Mouse (Mus musculus) gastrocnemius, adult 18-20 months (tissue): ENCODE data around the gene Oas1d. TPM values are rescaled to one million over a fixed set of nuclear protein-coding genes. Genes with fewer than 3 reads are reported as not detected.
"Not testable (repeated sequence)": the region's sequence is repeated elsewhere in the genome, so short reads cannot be mapped to it uniquely, and the experiment has no call there.

Experiments used
- DNase-seq: peaks from one replicate; pipeline ENCODE4 v3.0.0; 2021; ENCODE audit warnings: low spot score
- long read RNA-seq, 2 experiments: library from polyadenylated mRNA; stranded (forward); transcript quantifications; one replicate each; pipeline ENCODE4 v2.0.0; 2021
- total RNA-seq, 2 experiments: library from RNA; stranded (reverse); gene quantifications; 2 replicates each; pipeline ENCODE4 v1.2.3; 2021

Gene Oas1d
- not detected for total RNA-seq
- long read RNA-seq, experiment 1: 0 reads
- long read RNA-seq, experiment 2: 0 reads

DNA sequence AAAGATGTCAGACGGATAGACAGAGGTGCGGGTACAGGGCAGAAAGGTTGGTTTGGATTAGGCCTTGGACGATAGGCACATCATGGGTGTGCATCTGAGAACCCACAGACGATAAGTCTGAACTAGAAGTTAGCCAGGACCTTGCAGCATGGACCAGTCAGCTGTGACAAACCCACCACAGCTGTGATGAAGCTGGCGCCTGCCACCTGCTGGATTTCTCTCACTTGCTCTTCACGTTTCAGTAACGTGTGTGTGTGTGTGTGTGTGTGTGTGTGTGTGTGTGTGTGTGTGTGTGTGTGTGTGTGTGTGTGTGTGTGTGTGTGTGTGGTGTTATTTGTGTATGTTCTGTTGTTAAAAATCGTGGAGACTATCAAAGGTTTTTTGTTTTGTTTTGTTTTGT lies at the start of gene Oas1d:
Oas1d (plus strand) TSS at position 333 of the 400 bp plus-strand sequence.
- DNase-seq: not testable (repeated sequence)

DNA sequence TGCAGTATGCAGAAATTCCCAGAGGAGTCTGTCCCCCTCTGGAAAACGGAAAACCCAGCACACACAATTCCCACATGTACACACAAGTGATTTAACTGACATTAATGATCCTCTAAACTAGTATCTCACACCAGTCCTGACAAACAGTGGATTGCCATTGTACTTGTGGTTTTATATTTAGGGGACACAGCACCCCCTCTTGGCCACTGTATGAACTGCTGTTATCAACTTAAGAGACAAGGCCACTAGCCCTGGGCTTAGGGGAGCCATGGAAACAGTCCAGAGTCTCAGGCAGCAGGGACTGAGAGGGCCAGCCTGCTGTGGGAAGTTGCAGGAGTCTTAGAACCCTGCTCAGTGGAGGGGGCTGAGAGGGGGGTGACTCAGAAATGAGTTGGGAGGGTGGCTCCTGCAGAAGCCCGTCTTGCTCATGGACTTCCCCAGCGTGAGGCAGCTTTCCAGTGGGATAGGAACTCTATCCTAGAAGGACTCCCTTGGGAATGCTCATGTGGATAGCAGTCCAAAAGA lies 48.9 kb upstream of the Oas1d start:
- no peak for DNase-seq

DNA sequence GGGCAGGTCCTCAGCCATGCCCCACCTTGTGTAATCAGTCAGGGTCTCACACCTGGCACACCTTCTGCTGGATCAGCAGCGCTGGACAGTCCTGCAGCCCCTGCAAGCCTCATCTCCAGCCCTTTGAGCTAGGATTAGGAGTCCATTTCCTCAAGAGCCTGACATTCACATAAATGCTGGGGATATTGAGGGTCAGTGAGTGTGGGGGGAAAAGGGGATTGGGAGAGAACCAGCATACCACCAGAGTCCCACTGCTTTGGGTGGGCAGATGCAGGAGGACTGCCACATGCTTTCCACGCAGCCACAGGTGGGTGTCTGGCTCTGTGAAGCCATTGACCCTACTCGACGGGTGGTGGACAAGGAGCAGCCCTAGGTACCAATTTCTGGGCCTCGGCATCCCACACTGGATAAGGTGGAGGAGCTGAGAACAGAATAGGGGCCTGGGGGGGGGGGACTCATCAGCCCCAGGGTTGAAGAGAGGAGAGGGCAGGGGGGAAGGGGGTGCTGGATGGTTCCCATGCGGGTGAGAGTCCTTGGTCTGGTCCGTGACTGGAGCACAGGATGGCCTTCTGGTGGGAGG lies 44.8 kb upstream of the Oas1d start:
- no peak for DNase-seq

DNA sequence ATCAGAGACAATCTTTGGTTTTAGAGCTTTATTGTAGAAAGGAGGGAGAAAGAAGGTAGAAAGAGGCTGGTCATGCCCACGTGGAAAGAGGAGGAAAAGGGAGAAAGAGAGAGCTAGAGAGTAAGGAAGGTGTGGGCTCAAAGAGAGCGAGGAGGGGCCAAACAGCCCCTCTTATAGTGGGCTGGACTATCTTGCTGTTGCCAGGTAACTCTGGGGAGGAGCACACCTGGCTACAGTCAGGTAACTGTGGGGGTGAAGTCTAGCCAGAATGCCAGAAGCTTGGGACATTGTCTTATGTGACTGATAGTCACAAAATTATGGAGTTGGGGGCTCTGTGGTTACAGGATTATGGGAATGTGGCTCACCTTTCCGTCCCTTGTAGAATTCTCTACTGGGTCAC lies 44.3 kb upstream of the Oas1d start:
- DNase-seq: no peak

DNA sequence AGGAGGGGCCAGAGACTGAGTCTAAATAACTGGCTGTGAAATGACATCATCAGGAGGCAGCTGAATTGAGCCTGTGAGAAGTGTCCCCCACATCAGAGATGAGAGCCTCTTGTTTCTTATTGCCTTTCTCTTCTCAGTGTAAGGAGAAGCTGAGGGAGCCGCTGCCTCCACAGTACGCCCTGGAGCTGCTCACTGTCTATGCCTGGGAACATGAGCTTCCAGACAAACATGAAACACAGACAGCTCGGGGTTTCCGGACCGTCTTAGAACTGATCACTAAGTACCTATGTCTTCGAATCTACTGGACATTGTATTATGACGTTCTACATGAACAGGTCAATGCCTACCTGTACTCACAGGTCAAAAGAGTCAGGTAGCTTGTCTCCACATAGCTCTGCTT lies 43.6 kb upstream of the Oas1d start:
- DNase-seq: no peak

DNA sequence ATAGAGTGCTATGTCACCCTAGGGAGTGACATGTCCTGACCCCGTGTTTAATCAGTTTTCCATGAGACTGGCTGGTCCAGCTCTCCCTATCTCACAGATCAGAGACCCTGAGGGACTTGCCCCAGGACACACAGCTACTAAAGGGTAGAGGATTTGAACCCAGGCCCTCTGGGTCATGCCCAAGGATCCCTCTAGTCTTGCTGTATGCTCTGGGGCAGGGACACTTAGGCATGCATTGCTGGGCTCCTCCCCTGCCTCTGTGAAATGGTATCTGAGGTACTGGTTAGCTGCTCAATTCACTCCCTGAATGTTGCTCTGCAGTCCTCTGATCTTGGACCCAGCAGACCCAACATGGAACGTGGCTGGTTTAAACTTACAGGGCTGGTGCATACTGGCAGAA lies 42.9 kb upstream of the Oas1d start:
- no peak for DNase-seq

DNA sequence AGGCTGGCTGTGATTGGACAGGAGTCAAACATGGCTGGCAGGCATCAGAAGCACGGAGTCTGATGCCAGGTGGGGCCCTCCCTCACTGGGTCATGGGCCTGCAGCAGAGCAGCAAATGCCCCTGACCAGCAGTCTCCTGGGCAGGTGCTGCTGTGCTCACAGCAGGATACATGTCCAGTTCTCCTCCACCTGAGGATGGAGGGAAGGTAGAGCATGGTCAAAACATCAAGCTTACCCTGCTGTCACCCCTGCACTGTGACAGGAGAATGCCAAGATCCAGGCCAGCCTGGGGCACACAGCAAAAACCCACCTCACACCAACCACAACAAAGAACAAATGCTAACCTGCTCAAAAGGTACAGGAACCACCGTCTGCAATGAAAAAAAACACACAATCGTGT lies 37.5 kb upstream of the Oas1d start:
- DNase-seq: not testable (repeated sequence)

DNA sequence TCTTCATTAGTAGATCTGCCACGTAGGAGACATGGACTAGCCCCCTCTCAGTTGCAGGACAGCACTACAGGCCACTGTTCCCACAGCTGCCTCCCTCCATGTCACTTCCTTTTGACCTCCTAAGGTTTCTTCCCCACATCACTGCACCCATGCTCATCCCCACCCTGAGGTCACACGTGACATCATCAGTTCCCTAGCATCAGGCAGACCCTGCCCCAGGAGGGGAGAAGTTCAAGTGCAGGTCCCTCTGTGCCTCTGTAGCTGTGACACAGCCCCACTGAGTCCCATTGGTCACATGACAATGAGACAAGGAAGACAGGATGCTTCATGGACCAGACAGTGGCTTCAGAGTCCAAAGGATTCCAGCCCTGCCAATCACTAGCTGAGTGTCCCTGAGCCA lies 36.9 kb upstream of the Oas1d start:
- DNase-seq: not testable (repeated sequence)

DNA sequence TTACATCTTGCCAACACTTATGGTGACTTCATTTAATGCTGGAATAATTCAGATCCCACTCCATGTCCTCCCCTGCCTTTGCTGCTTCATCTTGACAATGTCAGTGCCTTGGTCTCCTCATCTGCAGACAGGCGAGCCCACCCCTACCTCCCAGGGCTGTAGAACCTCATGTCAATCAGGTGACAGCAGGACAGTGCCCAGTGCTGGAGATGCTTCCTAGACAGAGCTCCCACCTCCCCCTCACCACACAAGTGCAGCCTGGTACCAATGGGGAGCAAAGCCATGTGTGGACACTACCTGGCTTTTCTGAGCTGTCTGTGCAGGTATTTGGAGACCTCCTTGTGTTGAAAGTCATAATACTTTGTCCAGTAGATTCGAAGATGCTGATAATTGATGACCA lies 35.5 kb upstream of the Oas1d start:
- DNase-seq: not testable (repeated sequence)

DNA sequence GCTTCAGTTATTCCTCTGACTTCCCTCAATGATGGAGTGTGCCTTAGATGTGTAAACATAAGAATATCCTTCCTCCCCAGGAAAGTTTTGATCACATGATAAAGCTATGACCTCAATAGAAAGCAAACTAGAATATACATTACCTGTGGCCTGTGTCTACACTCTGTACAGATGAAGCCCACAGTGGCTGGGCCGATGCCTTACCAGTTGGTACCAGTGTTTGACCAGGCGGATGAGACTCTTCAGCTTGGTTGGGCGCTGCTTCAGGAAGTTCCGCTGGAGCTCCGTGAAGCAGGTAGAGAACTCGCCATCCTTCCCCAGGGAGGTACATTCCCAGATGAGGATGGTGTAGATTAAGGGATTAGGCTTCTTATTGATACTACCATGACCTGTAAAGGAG lies 32.7 kb upstream of the Oas1d start:
- DNase-seq: not testable (repeated sequence)

DNA sequence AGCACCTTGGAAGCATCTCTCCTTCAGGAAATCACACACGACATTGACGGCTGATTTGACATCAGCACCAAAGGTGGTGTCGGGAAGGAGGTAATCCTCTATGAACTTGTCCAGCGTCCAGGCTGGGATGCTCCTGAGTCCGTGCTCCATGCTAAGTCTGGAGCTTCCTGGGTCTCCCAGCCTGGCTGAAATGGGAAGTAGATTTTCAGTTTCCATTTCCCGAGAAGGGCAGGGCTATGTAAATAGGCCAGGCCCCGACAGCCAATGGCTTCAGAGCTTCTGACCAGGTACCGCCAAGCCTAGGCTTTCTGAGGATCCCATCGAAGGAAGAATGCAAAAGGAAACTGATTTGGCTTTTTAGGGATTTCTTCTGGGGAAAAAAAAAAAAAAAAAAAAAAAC lies 26.9 kb upstream of the Oas1d start, which contains the start of gene Oas1g:
Oas1g (minus strand) TSS at position 201 of the 400 bp plus-strand sequence.
- DNase-seq: not testable (repeated sequence)

DNA sequence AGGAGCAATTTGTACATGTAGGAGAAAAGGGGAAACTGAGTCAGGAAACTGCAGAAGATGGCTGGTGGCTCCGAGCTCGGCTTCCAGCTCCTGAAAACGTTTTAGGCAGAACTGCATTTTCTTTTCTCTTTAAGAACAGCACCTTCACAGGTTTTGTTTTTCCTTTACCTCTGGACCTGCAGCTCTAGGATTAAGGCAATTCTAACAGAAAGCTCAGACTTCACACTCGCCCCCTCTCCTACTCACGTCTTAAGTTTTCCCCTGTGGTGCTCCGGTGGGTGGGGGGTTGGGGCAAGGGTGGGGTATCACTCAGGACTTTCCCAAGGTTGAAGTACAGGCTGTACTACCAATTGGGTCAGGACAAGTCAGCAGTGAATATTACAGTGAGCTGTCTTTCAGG lies 26.5 kb upstream of the Oas1d start:
- DNase-seq: no peak

DNA sequence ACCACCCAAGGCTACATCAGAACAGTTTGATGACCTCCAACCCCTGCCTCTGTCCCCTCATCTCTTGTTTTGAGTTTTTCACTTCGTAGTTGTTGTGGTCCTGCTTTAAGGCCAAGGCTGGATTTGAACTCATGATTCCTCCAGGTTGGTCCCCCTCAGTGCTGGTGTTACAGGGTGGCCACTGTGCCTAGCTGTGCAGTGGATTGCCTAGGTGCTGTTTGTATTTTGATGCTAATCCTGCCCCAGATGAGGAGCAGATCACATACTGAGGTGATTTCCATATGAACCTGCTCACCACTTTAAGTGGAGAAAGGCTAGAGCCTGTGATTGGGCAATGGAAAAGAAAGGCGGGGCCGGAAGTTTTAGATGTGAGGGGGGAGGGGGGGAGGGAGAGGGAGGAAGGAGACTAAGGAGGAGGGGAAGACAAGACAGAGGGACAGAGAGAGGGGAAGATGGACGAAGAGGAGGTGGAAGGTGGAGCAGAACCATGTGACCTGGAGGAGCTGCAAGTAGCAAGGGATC lies 26.0 kb upstream of the Oas1d start:
- DNase-seq: not testable (repeated sequence)

DNA sequence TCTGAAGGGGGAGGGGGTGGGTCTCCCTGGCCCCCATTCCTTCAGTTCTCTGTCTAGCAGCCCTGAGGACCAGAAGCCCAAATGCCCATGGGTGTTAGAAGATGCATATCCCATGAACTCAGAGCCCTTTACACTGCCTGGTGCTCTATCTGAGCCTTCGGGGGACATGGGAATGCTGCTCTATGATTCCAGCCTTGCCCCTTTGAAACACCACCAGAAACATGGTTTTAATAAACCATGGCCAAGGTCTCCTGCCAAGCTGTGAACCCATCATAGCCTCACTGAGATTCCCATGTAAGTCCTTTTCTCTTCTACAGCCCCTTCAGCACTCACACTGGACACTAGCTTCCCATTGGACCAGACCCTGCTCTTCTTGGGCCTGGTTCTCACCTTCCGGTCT lies 24.3 kb upstream of the Oas1d start:
- DNase-seq: no peak

DNA sequence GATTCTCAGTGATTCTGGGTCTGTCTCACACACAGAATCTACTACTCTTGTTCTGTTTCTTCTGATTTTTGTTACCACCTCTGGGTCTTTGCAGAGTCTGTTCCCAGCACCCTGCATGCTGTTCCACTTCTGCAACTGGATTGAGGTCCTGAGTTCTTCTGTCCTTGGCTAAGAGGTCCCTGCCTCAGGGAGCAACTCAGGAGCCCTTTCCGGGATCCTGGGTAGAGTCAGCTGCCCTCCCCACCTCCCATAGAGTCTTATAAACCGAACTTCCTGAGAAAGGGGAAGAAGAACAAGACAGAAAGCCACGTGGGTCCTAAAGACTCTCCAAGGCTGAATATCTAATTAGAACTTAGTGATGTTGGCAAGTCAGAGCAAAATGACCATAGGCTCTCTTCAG lies 23.3 kb upstream of the Oas1d start:
- DNase-seq: no peak

DNA sequence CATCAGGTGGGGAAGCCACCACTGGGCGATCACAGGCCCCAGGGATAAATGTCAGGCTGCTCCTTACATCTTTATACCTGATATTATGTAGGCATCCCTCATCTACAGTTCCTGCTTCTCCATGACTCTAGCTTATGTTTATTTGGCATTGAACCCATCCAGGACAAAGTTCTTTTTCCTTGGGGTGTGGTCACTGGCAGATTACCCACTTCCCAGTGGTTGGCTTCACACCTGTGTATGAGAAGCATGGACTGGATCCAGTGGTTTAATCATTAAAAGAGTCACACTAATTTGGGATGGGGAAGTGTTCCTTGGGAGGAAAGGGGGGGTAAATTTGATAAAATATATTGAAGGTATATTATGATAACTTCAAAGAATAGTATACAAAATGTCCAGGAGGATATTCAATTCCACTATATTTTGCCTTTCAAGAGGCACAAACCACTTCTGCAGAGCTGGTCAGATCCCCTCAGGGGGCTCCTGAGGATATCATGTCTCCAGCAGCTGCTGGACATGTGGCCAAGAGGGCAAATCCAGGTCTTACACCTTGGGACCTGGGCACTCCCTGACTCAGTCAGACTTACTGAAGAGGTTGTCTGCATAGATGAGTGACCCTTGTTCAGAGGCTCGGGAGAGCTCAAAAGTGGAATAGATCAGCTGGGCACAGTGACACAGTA lies 22.6 kb upstream of the Oas1d start:
- not testable (repeated sequence) for DNase-seq

DNA sequence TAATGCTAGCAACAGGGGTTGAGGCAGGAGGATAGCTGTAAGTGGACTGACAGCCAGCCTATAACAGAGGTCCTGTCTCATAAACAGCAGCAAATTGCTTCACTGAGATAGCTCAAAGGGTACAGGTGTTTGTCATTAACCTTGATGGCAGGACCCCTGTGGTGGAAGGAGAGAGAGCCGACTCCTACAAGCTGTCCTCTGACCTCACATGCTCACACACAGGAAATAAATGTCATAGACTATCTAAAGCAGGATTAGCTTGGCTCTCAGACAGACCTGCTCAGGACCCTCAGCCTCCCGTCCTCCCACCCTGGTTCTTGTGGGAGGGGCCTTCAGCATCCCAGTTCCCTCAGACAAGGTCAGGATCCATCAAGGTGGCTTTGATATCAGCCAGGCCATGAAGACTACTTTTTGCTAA lies 22.1 kb upstream of the Oas1d start:
- no peak for DNase-seq

DNA sequence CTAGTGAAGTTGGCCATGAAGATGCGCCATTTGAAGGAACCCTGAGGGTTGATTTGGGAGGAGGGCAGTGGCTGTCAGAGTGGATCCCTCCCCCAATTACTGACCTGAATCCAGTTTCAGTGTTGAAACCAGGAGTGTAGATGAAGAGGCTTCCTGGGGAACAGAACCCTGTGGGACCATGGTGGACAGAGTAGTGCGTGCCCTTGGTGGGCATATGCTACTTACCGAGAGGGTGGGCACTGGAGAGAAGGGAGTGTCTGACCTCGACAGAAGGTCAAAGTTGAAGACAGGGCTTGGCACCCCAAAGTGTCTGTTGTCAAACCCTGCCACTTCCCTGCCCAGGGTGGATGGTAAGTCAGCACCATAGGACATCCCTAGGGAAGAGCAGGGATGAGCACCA lies 20.5 kb upstream of the Oas1d start:
- DNase-seq: not testable (repeated sequence)

DNA sequence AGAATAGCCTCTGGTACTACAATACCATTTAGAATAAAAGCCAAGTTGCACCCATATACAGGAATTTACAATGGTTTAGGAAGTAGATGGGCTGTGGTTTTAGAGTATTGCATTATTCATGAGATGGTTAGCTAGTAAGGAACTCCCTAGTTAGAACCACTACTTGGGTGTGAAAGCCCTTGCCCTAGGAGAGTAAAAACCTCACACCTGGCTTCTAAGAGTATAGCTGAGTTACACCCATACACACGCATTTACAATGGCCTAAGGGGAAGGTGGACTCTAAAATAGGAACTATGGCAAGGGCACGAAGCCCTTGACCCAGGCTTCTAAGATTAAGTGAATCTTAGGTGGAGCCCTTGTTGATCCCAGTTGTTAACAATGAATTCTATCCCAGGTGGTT lies 19.6 kb upstream of the Oas1d start:
- not testable (repeated sequence) for DNase-seq

DNA sequence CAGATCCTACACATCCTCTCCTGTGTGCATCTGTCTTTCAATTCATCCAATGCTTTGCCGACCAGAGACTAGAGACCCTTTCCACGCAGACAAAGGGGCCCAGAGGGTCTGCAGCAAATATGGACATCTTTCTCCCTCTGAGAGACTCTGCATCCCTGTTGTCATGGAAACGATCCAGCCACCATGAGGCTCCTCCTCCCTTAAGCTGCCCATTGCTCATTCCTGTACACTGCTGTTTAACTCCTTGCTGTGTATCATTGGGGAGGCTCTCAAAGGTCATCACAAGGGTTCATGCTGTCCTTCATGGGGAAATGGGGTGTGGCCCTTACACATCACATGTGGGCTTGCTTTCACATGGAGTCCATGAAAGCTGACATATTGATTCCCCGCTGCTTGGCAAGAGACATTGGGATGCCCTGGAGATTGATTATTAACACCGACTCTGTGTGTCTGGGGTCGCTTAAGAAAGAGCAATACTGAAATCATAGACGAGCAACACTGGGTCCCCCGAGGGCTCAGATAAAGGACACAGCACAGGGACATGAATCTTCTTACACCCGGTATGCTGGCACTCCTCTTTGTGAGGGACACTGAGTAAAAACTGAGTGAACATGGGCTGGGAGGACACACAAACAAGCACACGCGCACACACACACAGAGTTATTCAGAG lies 19.0 kb upstream of the Oas1d start:
- DNase-seq: no peak

DNA sequence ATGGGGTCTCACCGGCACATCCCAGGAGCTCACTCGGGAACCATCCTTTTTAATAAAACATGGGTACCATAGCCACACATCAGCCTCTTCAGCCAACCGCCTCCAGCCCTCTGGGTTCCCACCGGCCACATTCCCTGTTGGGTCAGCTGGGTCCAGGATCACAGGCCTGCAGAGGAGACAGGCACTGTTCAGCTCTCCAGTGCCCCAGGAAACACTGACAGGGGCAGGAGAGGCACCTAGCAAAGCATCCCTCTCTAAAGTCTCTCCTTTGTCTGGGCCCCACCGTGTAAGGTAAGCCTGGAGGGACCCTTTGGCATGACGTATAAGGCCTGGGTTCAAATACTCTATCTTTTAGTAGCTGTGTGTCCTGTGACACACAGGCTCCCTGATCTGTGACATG lies 16.0 kb upstream of the Oas1d start:
- DNase-seq: no peak

DNA sequence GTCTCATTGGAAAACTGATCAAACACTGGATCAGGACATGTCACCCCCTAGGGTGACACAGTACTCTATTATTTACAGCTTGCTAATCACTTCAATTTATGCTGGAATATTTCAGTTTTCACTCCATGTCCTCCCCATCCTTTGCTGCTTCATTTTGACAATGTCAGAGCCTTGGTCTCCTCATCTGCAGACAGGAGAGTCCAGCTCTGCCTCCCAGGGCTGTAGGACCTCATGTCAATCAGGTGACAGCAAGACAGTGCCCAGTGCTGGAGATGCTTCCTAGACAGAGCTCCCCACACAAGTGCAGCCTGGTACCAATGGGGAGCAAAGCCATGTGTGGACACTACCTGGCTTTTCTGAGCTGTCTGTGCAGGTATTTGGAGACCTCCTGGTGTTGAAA lies 15.6 kb upstream of the Oas1d start:
- DNase-seq: no peak
